ENCODE assay signal across 25 mouse cellular contexts in genomic region chr4:89403151-89403550, GRCm38 (mm10).
DNase-seq lines count a peak whose midpoint lies in the region; ATAC-seq and TF ChIP-seq lines count a peak whose summit lies in the region.
"Had no signal": no experiment of that assay in that cellular context is flagged by ENCODE, and none has a peak within 500 bp of the region (broad histone marks: within the 10 kb centered on the region; RNA-seq: fewer than 3 reads in every experiment).

No protein-coding gene starts in this region.

- peak; percentile 17; the same call in 1 of the 2 replicates for ATAC-seq in lung, postnatal 0 days
- ATAC-seq in forebrain, embryonic 12.5 days (ENCODE audit: low FRiP score) = no peak
- ATAC-seq: activated CD4-positive, CD25-positive, alpha-beta regulatory T cell, adult 4 months; CD4-positive, CD25-positive, alpha-beta regulatory T cell, adult 4 months; Patski had no signal

- no peaks in the 10 kb centered on the region for H3K9me3 ChIP-seq in lung, postnatal 0 days (ENCODE audit: low read length)
- no peaks in the 10 kb centered on the region for H3K9me3 ChIP-seq in forebrain, embryonic 12.5 days

- H3K4me2 ChIP-seq in lung, postnatal 0 days (replicated peaks; ENCODE audit: low read depth, low read length) = no peak overlapping the region
- no peak overlapping the region for H3K4me2 ChIP-seq in forebrain, embryonic 12.5 days

- H3K4me3 ChIP-seq in lung, postnatal 0 days (ENCODE audit: low read depth, low read length) = no peak overlapping the region
- H3K4me3 ChIP-seq in embryonic fibroblast, embryonic 13.5 days (ENCODE audit: insufficient read depth, low read length) = no peak overlapping the region
- H3K4me3 ChIP-seq in forebrain, embryonic 12.5 days (replicated peaks) = no peak overlapping the region

- TF ChIP-seq POLR2A in embryonic fibroblast, embryonic 13.5 days (IDR thresholded peaks at IDR 0.05; ENCODE audit: low read depth, low read length) = no peak

- no peak overlapping the region for H3K27ac ChIP-seq in lung, postnatal 0 days (ENCODE audit: low read length)
- H3K27ac ChIP-seq in embryonic fibroblast, embryonic 13.5 days (ENCODE audit: insufficient read depth, low read length) = peak overlapping the region; percentile 94
- no peak overlapping the region for H3K27ac ChIP-seq in forebrain, embryonic 12.5 days

- peak; percentile 25 for DNase-seq in lung, postnatal 0 days (ENCODE audit: low spot score)
- DNase-seq in lung, postnatal 14 days = no peak
- DNase-seq in 3T3-L1 (ENCODE audit: low read depth, low spot score) (peak; percentile 59), NIH3T3 (ENCODE audit: low read depth) (peak; percentile 67)
- no peak for DNase-seq in adrenal gland, postnatal 4 days (ENCODE audit: low spot score in 2 of 2)
- no peak for DNase-seq in urinary bladder, postnatal 10 days (ENCODE audit: low spot score)
- DNase-seq: adrenal gland, adult 2 months; adrenal gland, adult 8-10 months; adrenal gland, postnatal 10 days; adrenal gland, postnatal 14 days; adrenal gland, postnatal 25 days; adrenal gland, postnatal 36 days; B cell, adult 2 months; cerebellum, adult 11 months; cerebellum, adult 11-12 months; cerebellum, adult 18-20 months; cerebellum, adult 2 months; cerebellum, adult 8-10 months had no signal

- H3K9ac ChIP-seq in lung, postnatal 0 days (replicated peaks; ENCODE audit: low read depth) = no peak overlapping the region
- H3K9ac ChIP-seq in forebrain, embryonic 12.5 days = no peak overlapping the region

- TF ChIP-seq CTCF in lung, postnatal 0 days (IDR thresholded peaks at IDR 0.05) = no peak
- TF ChIP-seq CTCF in embryonic fibroblast, embryonic 13.5 days (IDR thresholded peaks at IDR 0.05; ENCODE audit: borderline replicate concordance, insufficient read depth, low read length) = no peak

- no peaks in the 10 kb centered on the region for H3K4me1 ChIP-seq in lung, postnatal 0 days (ENCODE audit: insufficient read depth, low read depth, low read length)
- peaks cover 15% of the 10 kb centered on the region for H3K4me1 ChIP-seq in embryonic fibroblast, embryonic 13.5 days (ENCODE audit: control insufficient read depth, insufficient read depth, low read length)
- H3K4me1 ChIP-seq in forebrain, embryonic 12.5 days = no peaks in the 10 kb centered on the region

- no peaks in the 10 kb centered on the region for H3K36me3 ChIP-seq in lung, postnatal 0 days (ENCODE audit: insufficient read depth, low read length)
- H3K36me3 ChIP-seq in forebrain, embryonic 12.5 days (replicated peaks) = no peaks in the 10 kb centered on the region
- H3K36me3 ChIP-seq: G1E had no signal

- no peaks in the 10 kb centered on the region for H3K27me3 ChIP-seq in lung, postnatal 0 days (replicated peaks; ENCODE audit: insufficient read depth, low read length)
- H3K27me3 ChIP-seq in forebrain, embryonic 12.5 days = no peaks in the 10 kb centered on the region
- H3K27me3 ChIP-seq: CH12.LX, Patski had no signal

- WGBS in lung, postnatal 0 days = 62% methylated on average over 1 of the region's 1 CpGs
- WGBS in forebrain, embryonic 12.5 days = 93% methylated on average over 1 of the region's 1 CpGs

- TF ChIP-seq EP300 in lung, postnatal 0 days (IDR thresholded peaks at IDR 0.05) = no peak

Comparison
In these comparisons a context has a peak if more than half of its experiments do, and no peak if none do; other contexts are left out.
1. DNase-seq: peak in lung, postnatal 0 days (single experiment), 3T3-L1 (single experiment) and NIH3T3 (single experiment); none in lung, postnatal 14 days (single experiment), adrenal gland, postnatal 4 days (0 of 2) and urinary bladder, postnatal 10 days (single experiment).